ENCODE assay signal across 24 mouse cellular contexts in the genomic region with DNA sequence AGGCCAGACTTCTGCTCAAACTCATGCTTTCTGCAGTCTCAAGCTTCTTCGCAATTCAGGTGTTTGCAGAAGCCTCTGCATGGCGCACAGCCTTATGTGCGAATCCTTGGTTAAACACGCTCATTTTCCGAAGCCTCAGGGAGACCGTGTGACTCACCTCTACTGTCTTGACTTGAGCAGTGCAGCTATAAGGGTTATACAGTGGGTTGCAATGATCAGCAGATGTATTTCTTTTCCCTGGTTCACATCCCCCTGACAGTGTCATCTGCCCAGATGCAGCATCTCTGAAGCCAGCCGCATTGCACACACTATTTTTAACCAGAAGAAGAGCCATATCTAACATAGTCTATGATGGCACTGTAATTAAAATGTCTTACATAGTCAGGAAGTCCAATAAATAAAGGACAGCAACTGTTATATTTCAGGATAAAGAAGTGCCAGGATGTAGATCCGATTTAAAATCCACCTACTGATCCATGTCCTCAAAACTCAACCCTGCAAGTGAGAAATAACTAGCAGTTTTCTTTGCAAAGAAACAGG.
"Had no signal": no experiment of that assay in that cellular context is flagged by ENCODE, and none has a peak within 500 bp of the region (broad histone marks: within the 10 kb centered on the region; RNA-seq: fewer than 3 reads in every experiment).

No protein-coding gene starts in this region.

- DNase-seq: gastrocnemius, postnatal 14 days; gastrocnemius, postnatal 36 days; heart, adult 2 months; heart, postnatal 14 days; heart, postnatal 36 days; kidney, adult 11 months; kidney, adult 2 months; kidney, adult 9 months; kidney, postnatal 14 days; kidney, postnatal 36 days; layer of hippocampus, adult 9-11 months; layer of hippocampus, postnatal 36 days; left cerebral cortex, postnatal 4 days had no signal

- H3K4me1 ChIP-seq: heart, embryonic 13.5 days; heart, embryonic 15.5 days; hindbrain, embryonic 13.5 days; hindbrain, embryonic 15.5 days; limb, embryonic 13.5 days; limb, embryonic 15.5 days; liver, embryonic 12.5 days had no signal

- H3K4me3 ChIP-seq: heart, adult 2 months; heart, embryonic 13.5 days; heart, embryonic 15.5 days; hindbrain, embryonic 13.5 days; hindbrain, embryonic 15.5 days; kidney, embryonic 15.5 days; limb, embryonic 13.5 days; limb, embryonic 15.5 days; liver, embryonic 12.5 days had no signal

- H3K27ac ChIP-seq: heart, adult 2 months; heart, embryonic 13.5 days; heart, embryonic 15.5 days; hindbrain, embryonic 13.5 days; hindbrain, embryonic 15.5 days; hindbrain, postnatal 0 days; kidney, embryonic 15.5 days; kidney, postnatal 0 days; limb, embryonic 13.5 days; limb, embryonic 15.5 days; liver, embryonic 12.5 days; liver, embryonic 14.5 days had no signal
